Mouse (Mus musculus): Measurements from ENCODE around the gene Tuba8. TPM values are rescaled to one million over a fixed set of nuclear protein-coding genes. Genes with fewer than 3 reads are reported as not detected.

The Tuba8 gene
- total RNA-seq (2021) = 1 to 10 TPM; 4.9 to 6.9 TPM

GRCm38 (mm10) chr6:121210149-121210925 lies at the start of gene Tuba8:
Gene Tuba8 (plus strand): TSS chr6:121210696.
- DNase-seq = peak; percentile 27 to 34

- no peak for DNase-seq
Measured at GRCm38 (mm10) chr6:121162616-121163015, 47.9 kb upstream of the Tuba8 start.

- no peak for DNase-seq
Measured at GRCm38 (mm10) chr6:121166098-121166552, 44.4 kb upstream of the Tuba8 start.

- no peak for DNase-seq
Measured at GRCm38 (mm10) chr6:121167381-121167975, 43.0 kb upstream of the Tuba8 start.

- DNase-seq = no peak
Measured at GRCm38 (mm10) chr6:121171102-121171501, 39.4 kb upstream of the Tuba8 start.

- DNase-seq = no peak
Measured at GRCm38 (mm10) chr6:121173471-121173870, 37.0 kb upstream of the Tuba8 start.

GRCm38 (mm10) chr6:121174761-121175160 lies 35.7 kb upstream of the Tuba8 start:
- DNase-seq = no peak

- no peak for DNase-seq
Measured at GRCm38 (mm10) chr6:121176011-121176730, 34.3 kb upstream of the Tuba8 start.

GRCm38 (mm10) chr6:121176731-121177098 lies 33.8 kb upstream of the Tuba8 start:
- DNase-seq = no peak

- DNase-seq = no peak
Measured at GRCm38 (mm10) chr6:121177118-121177708, 33.3 kb upstream of the Tuba8 start.

GRCm38 (mm10) chr6:121178700-121179358 lies 31.7 kb upstream of the Tuba8 start:
- peak in 1 of 2 experiments; percentile 57 for DNase-seq

GRCm38 (mm10) chr6:121179846-121180245 lies 30.6 kb upstream of the Tuba8 start:
- DNase-seq = no peak

- DNase-seq = peak; percentile 92
Measured at GRCm38 (mm10) chr6:121183414-121184173, 26.9 kb upstream of the Tuba8 start, which contains the start of gene Pex26. Gene Pex26 (plus strand): TSS chr6:121183667.

GRCm38 (mm10) chr6:121184198-121185140 lies 26.0 kb upstream of the Tuba8 start:
- peak; percentile 10 to 20 for DNase-seq

- no peak for DNase-seq
Measured at GRCm38 (mm10) chr6:121185232-121185631, 25.3 kb upstream of the Tuba8 start.

- DNase-seq = no peak
Measured at GRCm38 (mm10) chr6:121191261-121192009, 19.1 kb upstream of the Tuba8 start.

- DNase-seq = no peak
Measured at GRCm38 (mm10) chr6:121194061-121194955, 16.2 kb upstream of the Tuba8 start.
